19 mouse cellular contexts compared by ENCODE assay signal in genomic region chr16:17848431-17848830, GRCm38 (mm10). TPM values are rescaled to one million over a fixed set of nuclear protein-coding genes. Genes with fewer than 3 reads are reported as not detected.
DNase-seq lines count a peak whose midpoint lies in the region; ATAC-seq and TF ChIP-seq lines count a peak whose summit lies in the region.
"Had no signal": no experiment of that assay in that cellular context is flagged by ENCODE, and none has a peak within 500 bp of the region (broad histone marks: within the 10 kb centered on the region; RNA-seq: fewer than 3 reads in every experiment).

No protein-coding gene starts in this region.

- no peak overlapping the region for H3K4me3 ChIP-seq in limb, embryonic 10.5 days
- no peak overlapping the region for H3K4me3 ChIP-seq in thymus, adult 2 months (ENCODE audit: control insufficient read depth, insufficient read depth, low read length)
- H3K4me3 ChIP-seq in heart, embryonic 11.5 days (ENCODE audit: low read depth, low read length): no peak overlapping the region
- H3K4me3 ChIP-seq: embryonic facial prominence, embryonic 15.5 days; liver, embryonic 12.5 days had no signal

- no peak for TF ChIP-seq CTCF in thymus, adult 2 months (IDR thresholded peaks at IDR 0.05; ENCODE audit: borderline replicate concordance, control insufficient read depth, extremely low read depth, insufficient read depth, low read length, poor library complexity)

- DNase-seq in frontal cortex, postnatal 14 days (ENCODE audit: low spot score in 2 of 2): no peak
- peak; percentile 30 for DNase-seq in testis, postnatal 10 days (ENCODE audit: low spot score)
- DNase-seq in testis, postnatal 14 days (ENCODE audit: low spot score): no peak
- DNase-seq in limb, embryonic 10.5 days (ENCODE audit: low spot score): no peak
- no peak for DNase-seq in thymus, adult 2 months
- DNase-seq in gastrocnemius, adult 8-10 months (ENCODE audit: low spot score in 2 of 2): no peak
- DNase-seq: gastrocnemius, postnatal 25 days had no signal

- peaks cover 98% of the 10 kb centered on the region for H3K36me3 ChIP-seq in limb, embryonic 10.5 days
- peaks cover 66% of the 10 kb centered on the region for H3K36me3 ChIP-seq in thymus, adult 2 months (ENCODE audit: control insufficient read depth, insufficient read depth, low read length)
- H3K36me3 ChIP-seq in heart, embryonic 11.5 days (ENCODE audit: control insufficient read depth, insufficient read depth, low read length): peaks cover 27% of the 10 kb centered on the region; the same call in 1 of the 2 replicates

- H3K9ac ChIP-seq in heart, embryonic 11.5 days (ENCODE audit: low read depth, low read length): no peak overlapping the region
- H3K9ac ChIP-seq: embryonic facial prominence, embryonic 15.5 days; liver, embryonic 12.5 days; lung, embryonic 14.5 days had no signal

- H3K9me3 ChIP-seq in limb, embryonic 10.5 days (replicated peaks): no peaks in the 10 kb centered on the region
- no peaks in the 10 kb centered on the region for H3K9me3 ChIP-seq in heart, embryonic 11.5 days (replicated peaks; ENCODE audit: control insufficient read depth, low read length)
- H3K9me3 ChIP-seq: embryonic facial prominence, embryonic 15.5 days; liver, embryonic 12.5 days had no signal

- WGBS in limb, embryonic 10.5 days: 94% methylated on average over 6 of the region's 6 CpGs
- WGBS in thymus, adult 2 months: 96% methylated on average over 6 of the region's 6 CpGs
- WGBS in heart, embryonic 11.5 days (ENCODE audit: insufficient replicate concordance): 93% methylated on average over 6 of the region's 6 CpGs

- peak; percentile 36; the same call in 1 of the 2 replicates for ATAC-seq in frontal cortex, adult (ENCODE audit: low TSS enrichment)
- no peak for ATAC-seq in heart, embryonic 11.5 days (replicated peaks; ENCODE audit: insufficient number of reproducible peaks, low FRiP score, low TSS enrichment)
- ATAC-seq: liver, embryonic 12.5 days had no signal

- H3K4me1 ChIP-seq in limb, embryonic 10.5 days: no peaks in the 10 kb centered on the region
- H3K4me1 ChIP-seq in thymus, adult 2 months (replicated peaks; ENCODE audit: control insufficient read depth, insufficient read depth, low read length): no peaks in the 10 kb centered on the region
- H3K4me1 ChIP-seq in heart, embryonic 11.5 days (ENCODE audit: control insufficient read depth, insufficient read depth, low read length): no peaks in the 10 kb centered on the region
- H3K4me1 ChIP-seq: embryonic facial prominence, embryonic 15.5 days; liver, embryonic 12.5 days had no signal

- H3K27ac ChIP-seq in limb, embryonic 10.5 days: 0 out of 2 replicates have a peak overlapping the region, but pooled peaks have one; percentile 3
- no peak overlapping the region for H3K27ac ChIP-seq in thymus, adult 2 months (ENCODE audit: control insufficient read depth, insufficient read depth, low read length)
- no peak overlapping the region for H3K27ac ChIP-seq in heart, embryonic 11.5 days (ENCODE audit: low read depth, low read length)
- H3K27ac ChIP-seq: embryonic facial prominence, embryonic 15.5 days; liver, embryonic 12.5 days had no signal

- no peak overlapping the region for H3K4me2 ChIP-seq in heart, embryonic 11.5 days
- H3K4me2 ChIP-seq: embryonic facial prominence, embryonic 15.5 days; liver, embryonic 12.5 days; lung, embryonic 14.5 days had no signal

- no peaks in the 10 kb centered on the region for H3K27me3 ChIP-seq in limb, embryonic 10.5 days (ENCODE audit: low read depth, poor library complexity, severe bottlenecking)
- H3K27me3 ChIP-seq in thymus, adult 2 months (ENCODE audit: control insufficient read depth, insufficient read depth, low read length): no peaks in the 10 kb centered on the region
- no peaks in the 10 kb centered on the region for H3K27me3 ChIP-seq in heart, embryonic 11.5 days (ENCODE audit: control insufficient read depth, insufficient read depth, low read length)
- H3K27me3 ChIP-seq: embryonic facial prominence, embryonic 15.5 days; liver, embryonic 12.5 days; Patski had no signal

- no peak for TF ChIP-seq POLR2A in thymus, adult 2 months (IDR thresholded peaks at IDR 0.05; ENCODE audit: control insufficient read depth, extremely low read depth, insufficient read depth, low read length, poor library complexity)

RNA-seq across cellular contexts. Expression of gene Car15, which starts 10.3 kb away (rescaled TPM):
- polyA plus RNA-seq in limb, embryonic 10.5 days (2016; fragmentation: Nextera tagmentation; extraction: Ambion mirVana): 2.5 and 3.4 TPM in 2 replicates
- 22.4 and 27.4 TPM in 2 replicates for polyA plus RNA-seq in thymus, adult 2 months (2012; rRNA removed)
- total RNA-seq in gastrocnemius, adult 8-10 months (2022): 1 to 10 TPM in 2 of 4 experiments, under 1 TPM in 2; 0.46 to 1.1 (median 0.81) TPM
- 1.0 and 1.9 TPM in 2 replicates for polyA plus RNA-seq in heart, embryonic 11.5 days (2014; fragmentation: Nextera tagmentation; extraction: Ambion mirVana)

RNA-seq across cellular contexts. Expression of gene B830017H08Rik, which starts 15.5 kb away (rescaled TPM):
- 0.55 and 0.61 TPM in 2 replicates for polyA plus RNA-seq in limb, embryonic 10.5 days (2016; fragmentation: Nextera tagmentation; extraction: Ambion mirVana)
- not detected in 2 replicates for polyA plus RNA-seq in thymus, adult 2 months (2012; rRNA removed)
- total RNA-seq in gastrocnemius, adult 8-10 months (2022): not detected
- polyA plus RNA-seq in heart, embryonic 11.5 days (2014; fragmentation: Nextera tagmentation; extraction: Ambion mirVana): 0.13 TPM in 1 of 2 replicates, not detected in the other
- total RNA-seq: adrenal gland, postnatal 36 days; gastrocnemius, postnatal 25 days had no signal
- polyA plus RNA-seq: inflammation-experienced regulatory T-cells, adult 6 months; liver, embryonic 12.5 days; small intestine, adult 2 months; thymus, postnatal 0 days had no signal

RNA-seq across cellular contexts. Expression of gene Gm20518, which starts 43.0 kb away (rescaled TPM):
- polyA plus RNA-seq in limb, embryonic 10.5 days (2016; fragmentation: Nextera tagmentation; extraction: Ambion mirVana): 0.34 and 0.44 TPM in 2 replicates
- 4.1 and 4.9 TPM in 2 replicates for polyA plus RNA-seq in thymus, adult 2 months (2012; rRNA removed)
- total RNA-seq in gastrocnemius, adult 8-10 months (2022): under 1 TPM; 0.10 to 0.13 (median 0.12) TPM
- polyA plus RNA-seq in heart, embryonic 11.5 days (2014; fragmentation: Nextera tagmentation; extraction: Ambion mirVana): 0.07 and 0.17 TPM in 2 replicates
- polyA plus RNA-seq: liver, embryonic 12.5 days had no signal

RNA-seq across cellular contexts. Expression of gene Tssk1, which starts 45.6 kb away (rescaled TPM):
- 0.04 and 0.05 TPM in 2 replicates for polyA plus RNA-seq in limb, embryonic 10.5 days (2016; fragmentation: Nextera tagmentation; extraction: Ambion mirVana)
- 0.06 and 0.12 TPM in 2 replicates for polyA plus RNA-seq in thymus, adult 2 months (2012; rRNA removed)
- total RNA-seq in gastrocnemius, adult 8-10 months (2022): under 1 TPM in 1 of 4 experiments, not detected in 3; 0.07 TPM
- 0.07 TPM in 1 of 2 replicates, not detected in the other for polyA plus RNA-seq in heart, embryonic 11.5 days (2014; fragmentation: Nextera tagmentation; extraction: Ambion mirVana)
- total RNA-seq: layer of hippocampus, postnatal 36 days; left cerebral cortex, postnatal 4 days had no signal
- polyA plus RNA-seq: embryonic facial prominence, embryonic 15.5 days; liver, embryonic 12.5 days had no signal

RNA-seq across cellular contexts. Expression of gene Dgcr2, which starts 49.9 kb away (rescaled TPM):
- polyA plus RNA-seq in limb, embryonic 10.5 days (2016; fragmentation: Nextera tagmentation; extraction: Ambion mirVana): 100 and 116 TPM in 2 replicates
- polyA plus RNA-seq in thymus, adult 2 months (2012; rRNA removed): 214 and 215 TPM in 2 replicates
- total RNA-seq in gastrocnemius, adult 8-10 months (2022): 10 to 100 TPM; 19.1 to 22.8 (median 20.5) TPM
- polyA plus RNA-seq in heart, embryonic 11.5 days (2014; fragmentation: Nextera tagmentation; extraction: Ambion mirVana): 44.8 and 49.9 TPM in 2 replicates
